Mouse (Mus musculus) inflammation-experienced regulatory T-cells (primary cell): Measurements from ENCODE around the gene Zfyve27. TPM values are rescaled to one million over a fixed set of nuclear protein-coding genes. Genes with fewer than 3 reads are reported as not detected.

Source experiments
- polyA plus RNA-seq, 2 experiments: library from polyadenylated mRNA; unstranded; fragments of 100-300 nt; shearing (Covaris generic); gene quantifications; one replicate each; pipeline ENCODE4 v1.2.1; 2017

Zfyve27 gene
- polyA plus RNA-seq: 10 to 100 TPM; 50.9 to 67.9 TPM

GRCm38 (mm10) chr19:42163764-42164163 is at the start of gene Zfyve27:
TSS of gene Zfyve27 (plus strand) at chr19:42163951.

GRCm38 (mm10) chr19:42128787-42129508 is 34.8 kb upstream of the Zfyve27 start, which contains the start of gene Avpi1:
TSS of gene Avpi1 (minus strand) at chr19:42129059.

GRCm38 (mm10) chr19:42147170-42147768 is 16.5 kb upstream of the Zfyve27 start, which contains the start of gene Marveld1:
TSS of gene Marveld1 (plus strand) at chr19:42147400.

GRCm38 (mm10) chr19:42201696-42202381 is 38.1 kb downstream of the Zfyve27 start, which contains the start of gene Sfrp5:
TSS of gene Sfrp5 (minus strand) at chr19:42202252.

Other genes starting within 250 kb of the Zfyve27 start
- gene Exosc1, start 230.5 kb upstream of the Zfyve27 start, polyA plus RNA-seq: 10 to 100 TPM; 66.3 to 84.4 TPM
- gene Zdhhc16, start 230.5 kb upstream of the Zfyve27 start, polyA plus RNA-seq: 10 to 100 TPM; 56.1 to 71.6 TPM
- gene Mms19, start 182.8 kb upstream of the Zfyve27 start, polyA plus RNA-seq: 10 to 100 TPM; 73.3 to 75.2 TPM
- 1 to 10 TPM; 6.4 to 9.0 TPM for gene Ubtd1, start 182.2 kb upstream of the Zfyve27 start, polyA plus RNA-seq
- gene Ankrd2, start 128.0 kb upstream of the Zfyve27 start, polyA plus RNA-seq: under 1 TPM in 1 of 2 experiments, not detected in 1; 0.26 TPM
- gene Hoga1, start 118.3 kb upstream of the Zfyve27 start, polyA plus RNA-seq: under 1 TPM; 0.36 to 0.37 TPM
- gene 4933411K16Rik, start 111.7 kb upstream of the Zfyve27 start, polyA plus RNA-seq: 1 to 10 TPM in 1 of 2 experiments, under 1 TPM in 1; 0.11 to 1.5 TPM
- gene Morn4, start 77.6 kb upstream of the Zfyve27 start, polyA plus RNA-seq: 1 to 10 TPM in 1 of 2 experiments, under 1 TPM in 1; 0.43 to 1.1 TPM
- gene Pi4k2a, start 73.5 kb upstream of the Zfyve27 start, polyA plus RNA-seq: 10 to 100 TPM; 32.6 to 35.0 TPM
- gene Avpi1, start 34.9 kb upstream of the Zfyve27 start, polyA plus RNA-seq: 10 to 100 TPM in 1 of 2 experiments, 1 to 10 TPM in 1; 5.1 to 10.4 TPM
- 10 to 100 TPM; 41.1 to 49.9 TPM for gene Marveld1, start 16.6 kb upstream of the Zfyve27 start, polyA plus RNA-seq
- gene Sfrp5, start 38.3 kb downstream of the Zfyve27 start, polyA plus RNA-seq: under 1 TPM in 1 of 2 experiments, not detected in 1; 0.15 TPM
- gene Golga7b, start 83.6 kb downstream of the Zfyve27 start, polyA plus RNA-seq: under 1 TPM; 0.05 to 0.23 TPM